ENCODE assay signal across 8 mouse cellular contexts in the genomic region with DNA sequence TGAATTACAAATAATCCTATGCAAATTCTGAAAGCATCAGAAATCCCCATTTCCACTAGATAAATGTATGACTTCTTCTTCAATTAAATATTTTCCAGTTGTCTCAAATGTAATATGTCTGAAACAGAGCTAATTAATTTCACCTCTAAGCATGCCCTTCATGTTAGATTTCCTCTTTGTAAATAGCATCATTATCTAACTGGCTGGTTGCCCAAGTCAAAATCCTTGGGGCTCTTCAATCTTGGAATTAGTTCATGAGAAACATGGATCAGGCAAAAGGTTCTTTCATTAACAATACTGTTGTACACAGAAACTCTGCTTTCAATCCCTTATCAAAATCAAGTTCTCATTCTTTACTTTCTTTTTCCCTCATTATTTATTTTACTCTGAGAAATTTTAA.
"Had no signal": no experiment of that assay in that cellular context is flagged by ENCODE, and none has a peak within 500 bp of the region (broad histone marks: within the 10 kb centered on the region; RNA-seq: fewer than 3 reads in every experiment).

No protein-coding gene starts in this region.

- H3K36me3 ChIP-seq: limb, embryonic 10.5 days; liver, embryonic 13.5 days; midbrain, embryonic 15.5 days had no signal

- H3K9me3 ChIP-seq: limb, embryonic 10.5 days; liver, embryonic 13.5 days; midbrain, embryonic 15.5 days had no signal

- H3K9ac ChIP-seq: liver, embryonic 13.5 days; liver, postnatal 0 days; midbrain, embryonic 15.5 days had no signal

- ATAC-seq: liver, postnatal 0 days; midbrain, embryonic 15.5 days had no signal

- H3K4me2 ChIP-seq: liver, embryonic 13.5 days; midbrain, embryonic 15.5 days had no signal

- H3K27me3 ChIP-seq: liver, embryonic 13.5 days; midbrain, embryonic 15.5 days had no signal

- DNase-seq: kidney, adult 8-10 months; kidney, postnatal 25 days; liver, embryonic 13.5 days; liver, postnatal 0 days; right cerebral cortex, postnatal 14 days had no signal

- H3K4me1 ChIP-seq: limb, embryonic 10.5 days; liver, embryonic 13.5 days; midbrain, embryonic 15.5 days had no signal

- H3K4me3 ChIP-seq: left cerebral cortex, adult 2 months; limb, embryonic 10.5 days; liver, embryonic 13.5 days; midbrain, embryonic 15.5 days had no signal

- H3K27ac ChIP-seq: left cerebral cortex, adult 2 months; limb, embryonic 10.5 days; liver, embryonic 13.5 days; midbrain, embryonic 15.5 days had no signal
